Mouse (Mus musculus) mammary gland, adult 2 months (tissue): Measurements from ENCODE around the gene Zfp799. TPM values are rescaled to one million over a fixed set of nuclear protein-coding genes. Genes with fewer than 3 reads are reported as not detected.

Source experiments
- polyA plus RNA-seq: library from polyadenylated mRNA; depleted of rRNA; stranded (reverse); fragments of >200 nt; gene quantifications from 2 replicates; pipeline ENCODE4 v1.2.3, GENCODE M21; 2012; ENCODE audit warnings: low replicate concordance; rRNA removed

Zfp799 gene
- 2.9 and 4.8 TPM in 2 replicates for polyA plus RNA-seq

DNA sequence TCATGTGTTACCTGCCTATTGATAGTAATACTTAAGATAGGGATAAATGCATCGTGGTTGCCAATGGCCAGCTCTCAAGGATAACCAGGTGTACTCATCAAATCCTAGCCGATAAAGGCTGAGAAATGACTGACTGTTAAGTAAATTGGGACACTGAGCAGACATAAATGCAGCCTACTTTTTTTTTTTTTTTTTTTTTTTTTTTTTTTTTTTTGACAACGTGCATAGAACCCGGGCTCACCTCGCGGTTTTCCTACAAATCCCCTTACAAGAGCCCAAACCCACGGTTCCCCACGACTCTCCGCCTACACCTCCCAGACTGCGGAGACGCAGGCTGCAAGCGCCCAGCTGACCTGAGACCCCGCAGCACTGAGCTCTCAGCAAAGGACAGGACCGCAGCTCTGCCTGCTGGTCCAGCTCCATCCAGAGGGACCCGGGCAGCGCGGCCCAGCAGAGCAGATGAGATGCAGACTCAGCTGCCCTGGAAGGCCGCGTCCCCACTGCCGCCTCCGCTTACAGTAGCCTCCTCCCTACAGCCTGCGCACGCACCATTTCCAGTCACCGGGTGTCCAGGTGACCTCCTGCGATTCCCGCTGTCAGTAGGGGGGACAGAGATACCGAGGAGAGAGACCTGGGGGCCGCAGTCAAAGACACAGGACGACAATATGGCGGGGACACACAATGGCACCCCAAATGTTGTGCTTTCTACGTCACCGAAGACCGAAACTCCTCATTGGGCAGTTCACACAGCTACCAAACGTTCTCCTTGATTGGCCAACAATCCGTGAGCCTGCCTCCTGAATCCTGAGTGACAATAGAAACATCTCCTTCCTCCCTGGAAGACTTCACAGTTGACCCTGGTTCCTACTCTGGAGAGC lies at the start of gene Zfp799:
Gene Zfp799, minus strand, starts transcription at position 722 of the 878 bp plus-strand sequence.

DNA sequence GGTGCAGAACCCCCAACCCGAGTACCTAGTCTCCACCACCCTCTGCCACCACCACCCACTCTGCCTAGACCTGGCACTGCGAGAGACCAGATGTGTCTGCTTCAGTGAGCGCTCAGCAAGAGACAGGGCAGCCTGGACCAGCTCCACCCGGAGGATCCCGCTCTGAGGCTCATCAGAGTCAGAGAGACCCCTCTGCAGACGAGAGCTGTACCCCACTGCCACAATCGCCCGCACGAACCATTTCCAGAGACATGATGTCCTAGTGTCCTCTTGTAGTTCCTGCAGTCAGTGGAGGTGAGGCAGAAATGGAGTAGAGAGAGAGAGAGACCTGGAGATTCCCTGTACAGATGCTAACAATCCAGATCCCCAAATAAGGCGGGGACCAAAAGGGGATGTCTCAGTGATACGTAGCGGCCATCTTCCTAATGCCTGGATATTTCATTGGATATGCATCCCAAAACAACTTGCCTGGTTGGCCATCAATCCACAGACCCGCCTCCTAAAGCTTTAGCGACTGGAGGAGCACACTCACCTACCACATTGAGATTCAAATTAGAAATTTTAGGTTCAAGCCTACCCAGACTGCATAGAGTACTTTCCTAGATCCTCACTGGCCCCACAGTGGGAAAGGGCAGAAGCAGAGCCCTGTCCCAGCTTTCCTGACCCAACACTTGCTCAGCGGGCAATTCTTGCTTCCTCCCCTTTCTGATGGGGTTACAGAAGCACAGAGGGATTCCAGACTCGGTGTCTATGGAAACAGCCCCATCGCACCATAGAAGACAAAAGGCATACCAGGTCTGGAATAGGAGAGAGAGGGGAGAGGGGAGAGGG lies 20.3 kb downstream of the Zfp799 start, which contains the start of gene Zfp811:
Gene Zfp811, minus strand, starts transcription at position 388 of the 831 bp plus-strand sequence.

GRCm38 (mm10) chr17:32788094-32788559 lies 41.9 kb downstream of the Zfp799 start, which contains the start of gene Zfp871:
TSS of gene Zfp871 (minus strand) at chr17:32788287.

Other genes starting within 250 kb of the Zfp799 start
- gene Cyp4f37, start 209.0 kb downstream of the Zfp799 start, polyA plus RNA-seq: 0.30 TPM in 1 of 2 replicates, not detected in the other
- not detected in 2 replicates for gene Cyp4f40, start 171.4 kb downstream of the Zfp799 start, polyA plus RNA-seq
- gene Cyp4f15, start 144.6 kb downstream of the Zfp799 start, polyA plus RNA-seq: 1.8 and 2.5 TPM in 2 replicates
- gene Zfp871, start 42.0 kb downstream of the Zfp799 start, polyA plus RNA-seq: 8.4 and 20.7 TPM in 2 replicates
- gene Zfp811, start 20.3 kb downstream of the Zfp799 start, polyA plus RNA-seq: 0.11 and 0.19 TPM in 2 replicates
- gene Zfp870, start 61.4 kb upstream of the Zfp799 start, polyA plus RNA-seq: 0.50 and 1.4 TPM in 2 replicates
- gene Cyp4f14, start 87.1 kb upstream of the Zfp799 start, polyA plus RNA-seq: 0.37 and 1.3 TPM in 2 replicates
- gene Cyp4f13, start 117.1 kb upstream of the Zfp799 start, polyA plus RNA-seq: 53.0 and 79.9 TPM in 2 replicates
- gene Zfp472, start 135.6 kb upstream of the Zfp799 start, polyA plus RNA-seq: 0.31 and 1.7 TPM in 2 replicates
- gene Zfp952, start 162.9 kb upstream of the Zfp799 start, polyA plus RNA-seq: 2.3 and 5.2 TPM in 2 replicates
- 0.27 and 0.80 TPM in 2 replicates for gene Zfp763, start 203.1 kb upstream of the Zfp799 start, polyA plus RNA-seq
- gene 4921501E09Rik, start 237.8 kb upstream of the Zfp799 start, polyA plus RNA-seq: not detected in 2 replicates